Mouse (Mus musculus): ENCODE results near the gene Nudt19.
"Not testable (repeated sequence)": the region's sequence is repeated elsewhere in the genome, so short reads cannot be mapped to it uniquely, and the experiment has no call there.

Nudt19 gene

DNA sequence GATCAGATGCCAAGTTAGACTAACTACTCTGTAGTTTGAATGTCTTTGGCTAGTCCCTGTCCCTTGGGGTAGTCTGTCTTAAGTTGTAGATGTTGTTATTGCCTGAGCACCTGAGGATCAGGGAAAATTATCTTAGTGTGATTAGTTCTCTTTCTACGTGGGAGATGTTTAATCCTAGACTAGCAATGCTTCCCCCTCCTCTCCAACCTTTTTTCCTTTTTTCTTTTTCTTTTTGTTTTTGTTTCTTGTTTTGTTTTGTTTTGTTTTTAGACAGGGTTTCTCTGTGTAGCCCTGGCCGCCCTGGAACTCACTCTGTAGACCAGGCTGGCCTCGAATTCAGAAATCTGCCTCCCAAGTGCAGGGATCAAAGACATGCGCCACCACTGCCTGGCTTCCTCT lies at the start of gene Nudt19:
Nudt19 (minus strand) TSS at position 100 of the 399 bp plus-strand sequence.
- DNase-seq = no peak

- no peak for DNase-seq
These were observed 46.7 kb upstream of the Nudt19 start for GRCm38 (mm10) chr7:35602766-35603165.

DNA sequence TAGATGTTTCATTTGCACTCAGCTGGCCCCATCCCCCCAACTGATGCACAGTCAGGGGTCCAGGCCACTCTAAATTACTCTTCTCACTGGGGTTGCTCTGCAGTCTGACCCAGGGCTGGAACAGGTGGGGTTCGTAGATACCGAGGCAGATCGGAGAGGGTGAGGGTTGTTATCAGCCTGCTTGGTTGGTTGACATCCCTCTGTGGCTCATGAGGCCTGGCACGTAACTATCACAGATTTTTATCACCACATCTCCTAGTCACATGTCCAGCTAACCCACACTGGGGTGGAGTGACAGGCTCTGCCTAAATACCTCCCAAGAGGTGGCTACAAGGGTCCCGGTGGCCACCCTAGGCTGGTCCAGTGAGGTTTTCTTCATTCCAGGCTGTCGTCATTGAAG lies 45.0 kb upstream of the Nudt19 start:
- DNase-seq = no peak

GRCm38 (mm10) chr7:35600031-35600430 lies 43.9 kb upstream of the Nudt19 start:
- DNase-seq = no peak

DNA sequence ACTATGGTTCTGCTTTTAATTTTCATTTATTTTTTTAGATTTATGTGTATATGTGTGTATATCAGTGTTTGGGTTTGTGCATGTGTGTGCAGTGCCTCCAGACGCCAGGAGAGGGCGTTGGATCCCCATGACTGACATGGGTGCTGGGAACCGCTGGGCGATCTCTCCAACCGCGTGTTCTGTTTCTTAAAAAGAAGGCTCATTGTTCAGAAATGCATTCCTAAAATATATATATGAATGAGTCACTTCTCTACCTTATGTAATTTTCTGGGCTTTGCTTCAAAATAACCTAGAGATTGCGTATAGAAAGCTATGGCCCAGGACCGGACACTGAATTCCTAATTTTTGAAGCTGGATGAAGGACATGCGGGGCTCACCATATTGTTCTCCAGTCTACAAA lies 43.4 kb upstream of the Nudt19 start:
- DNase-seq = no peak

- DNase-seq = no peak
These were observed 38.2 kb upstream of the Nudt19 start for GRCm38 (mm10) chr7:35594311-35594710.

DNA sequence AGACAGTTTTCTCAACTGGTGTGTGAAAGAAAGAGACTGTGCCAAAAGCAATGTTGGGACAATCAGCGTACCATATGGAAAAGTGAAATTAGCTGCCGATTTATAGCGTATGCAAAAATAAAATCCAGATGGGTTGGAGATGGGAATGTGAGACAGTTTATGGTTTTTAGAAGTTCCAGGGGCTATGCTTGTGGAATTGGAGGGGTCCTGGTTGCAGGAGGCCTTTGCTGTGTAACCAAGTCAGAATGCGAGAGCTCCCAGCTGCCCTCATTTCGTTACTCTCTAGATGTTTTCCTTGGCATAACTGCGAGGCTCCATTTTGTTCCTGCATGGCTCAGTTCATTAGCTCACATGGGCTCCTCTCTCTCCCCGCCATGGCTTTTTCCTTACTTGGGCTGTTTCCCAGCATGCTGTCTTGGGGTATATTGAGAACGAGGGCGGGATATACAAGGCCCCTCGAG lies 34.7 kb upstream of the Nudt19 start:
- DNase-seq = peak in 1 of 2 experiments; percentile 6

DNA sequence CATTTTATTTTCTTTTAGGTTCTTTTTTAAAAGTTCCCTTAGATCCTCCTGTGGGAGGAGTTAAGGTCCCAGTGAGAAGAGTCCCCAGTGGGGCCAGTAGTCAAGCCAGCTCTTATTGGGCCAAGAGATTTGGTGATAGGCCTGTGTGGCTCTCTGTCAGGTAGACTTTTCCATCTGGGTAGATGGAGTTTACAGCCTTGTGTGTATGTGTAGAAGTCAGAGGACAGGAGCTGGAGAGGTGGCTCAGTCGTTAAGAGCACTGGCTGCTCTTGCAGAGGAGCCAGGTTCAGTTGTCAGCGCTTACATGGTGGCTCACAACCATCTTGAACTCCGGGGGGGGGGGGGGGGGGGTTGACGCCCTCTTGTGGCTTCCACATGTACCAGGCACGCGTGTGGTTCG lies 33.4 kb upstream of the Nudt19 start:
- DNase-seq = no peak

DNA sequence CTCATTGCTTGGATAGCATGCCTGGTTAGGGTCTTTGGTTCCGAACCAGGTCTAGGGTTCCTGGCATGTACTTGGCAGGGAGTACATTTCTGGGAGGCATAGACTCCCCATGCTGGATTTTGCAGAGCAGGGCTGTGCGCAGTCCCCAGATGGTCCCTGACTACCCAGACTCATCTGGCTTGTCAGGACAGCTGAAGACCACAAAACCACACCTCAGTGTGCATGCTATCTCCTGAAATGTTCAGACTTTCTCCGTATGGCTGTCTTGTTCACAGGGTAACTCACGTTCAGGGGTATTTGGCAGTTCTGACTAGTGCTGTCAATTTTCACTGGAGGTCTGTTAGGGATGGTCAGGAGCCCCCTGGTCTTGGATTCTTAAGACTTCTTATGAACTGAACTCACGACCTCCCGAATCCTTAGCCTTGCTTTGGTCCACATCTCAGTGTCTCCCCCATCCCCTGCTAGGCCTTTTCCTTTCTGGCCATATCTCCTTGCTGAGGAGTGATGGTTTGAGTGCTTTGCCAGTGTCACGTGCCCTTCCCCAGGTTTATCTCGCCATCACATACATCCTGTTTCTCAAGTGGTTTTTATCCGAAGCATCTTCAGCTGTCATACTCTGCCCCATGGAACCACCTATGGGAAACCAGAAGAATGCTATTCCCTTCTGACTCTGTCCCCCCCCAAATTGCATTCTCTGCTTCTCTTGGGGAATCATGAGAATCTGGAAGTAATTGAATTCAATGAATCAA lies 32.8 kb upstream of the Nudt19 start:
- DNase-seq = no peak

DNA sequence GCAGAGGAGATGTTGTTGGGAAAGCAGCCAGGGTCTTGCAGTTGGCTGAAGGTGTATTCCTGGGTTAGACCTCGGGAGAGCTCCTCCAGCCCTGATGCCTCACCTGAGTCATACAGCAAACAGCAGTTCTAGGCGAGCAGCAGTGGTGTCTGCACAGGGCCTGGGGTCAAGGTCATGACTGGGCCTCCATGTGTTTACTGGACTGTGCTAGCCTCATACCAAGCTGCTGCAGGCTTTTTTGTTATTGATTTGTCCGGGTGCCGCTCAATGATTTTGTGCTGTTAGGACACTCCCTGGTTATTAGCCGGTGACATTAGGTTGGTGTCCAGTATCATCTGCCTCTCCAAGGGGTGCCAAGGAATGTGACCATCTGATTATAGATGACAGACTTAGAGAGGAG lies 31.6 kb upstream of the Nudt19 start:
- no peak for DNase-seq

- DNase-seq = no peak
These were observed 30.9 kb upstream of the Nudt19 start for GRCm38 (mm10) chr7:35586906-35587445.

- peak; percentile 97 to 98 for DNase-seq
These were observed 30.2 kb upstream of the Nudt19 start, which contains the start of gene Ankrd27 for GRCm38 (mm10) chr7:35586055-35586905. Ankrd27 (plus strand) TSS chr7:35586244.

DNA sequence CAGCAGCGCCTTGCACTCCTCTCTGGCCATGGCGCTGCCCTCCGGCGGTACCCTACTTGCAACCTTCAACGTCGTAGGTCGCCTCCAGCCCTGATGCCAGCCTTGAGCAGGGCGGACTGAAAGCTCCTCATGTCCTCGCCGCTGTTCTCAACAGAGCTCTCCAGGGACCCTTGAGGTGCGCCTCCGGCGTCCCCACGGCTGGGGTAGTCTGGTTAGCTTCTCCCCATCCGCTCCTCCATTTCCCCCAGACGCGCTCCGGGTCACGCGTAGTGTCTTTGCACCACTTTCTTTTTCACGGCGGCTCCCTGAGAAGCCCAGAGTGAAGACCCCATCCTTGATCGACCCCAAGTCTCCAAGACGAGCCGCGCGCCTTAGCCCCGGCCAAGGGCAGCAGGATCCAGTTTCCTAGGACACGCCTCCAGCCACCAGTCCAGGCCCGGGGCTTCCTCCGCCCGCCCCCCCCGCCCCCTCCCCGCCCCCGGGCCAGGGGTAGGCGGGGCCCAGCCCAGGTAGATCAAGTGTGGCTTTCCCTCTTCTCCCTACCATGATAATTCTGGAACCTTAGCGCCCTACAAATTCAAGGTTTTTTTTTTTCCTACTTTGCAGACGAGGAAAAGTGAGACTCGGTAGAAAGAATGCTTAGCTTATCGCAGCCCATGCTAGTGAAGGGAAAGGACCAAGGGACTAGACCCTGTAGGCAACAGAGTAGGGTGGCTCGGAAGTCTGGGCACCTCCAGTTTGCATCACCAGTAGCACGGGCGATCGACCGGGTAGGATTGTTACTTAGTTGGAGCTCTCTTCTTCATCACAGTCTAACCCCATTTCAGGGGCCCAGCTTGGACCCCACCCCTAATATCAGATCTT lies 29.3 kb upstream of the Nudt19 start, which contains the start of gene Rgs9bp:
Rgs9bp (minus strand) TSS at position 392 of the 864 bp plus-strand sequence.
- DNase-seq = peak; percentile 75 to 87

GRCm38 (mm10) chr7:35584786-35585190 lies 28.7 kb upstream of the Nudt19 start:
- peak; percentile 39 to 64 for DNase-seq

GRCm38 (mm10) chr7:35584068-35584785 lies 28.1 kb upstream of the Nudt19 start:
- DNase-seq = no peak

- DNase-seq = peak in 1 of 2 experiments; percentile 21
These were observed 27.4 kb upstream of the Nudt19 start for GRCm38 (mm10) chr7:35583476-35584025.

DNA sequence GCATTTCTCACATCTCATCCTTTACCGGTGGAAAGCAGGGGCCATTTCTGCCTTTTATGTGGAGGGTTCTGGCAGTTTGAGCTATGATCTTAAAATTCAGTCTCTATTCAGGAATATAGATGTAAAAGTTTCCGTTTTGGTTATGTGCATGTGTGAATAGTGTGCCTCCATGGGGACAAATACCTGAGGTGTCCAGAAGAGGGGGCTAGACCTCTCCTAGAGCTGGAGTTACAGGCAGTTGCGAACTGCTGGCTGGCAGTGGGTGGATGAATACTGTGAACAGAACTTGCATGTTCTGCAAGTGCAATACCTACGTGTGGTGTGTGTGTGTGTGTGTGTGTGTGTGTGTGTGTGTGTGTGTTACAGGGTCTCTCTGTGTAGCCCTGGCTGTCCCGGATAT lies 26.6 kb upstream of the Nudt19 start:
- peak in 1 of 2 experiments; percentile 21 for DNase-seq

DNA sequence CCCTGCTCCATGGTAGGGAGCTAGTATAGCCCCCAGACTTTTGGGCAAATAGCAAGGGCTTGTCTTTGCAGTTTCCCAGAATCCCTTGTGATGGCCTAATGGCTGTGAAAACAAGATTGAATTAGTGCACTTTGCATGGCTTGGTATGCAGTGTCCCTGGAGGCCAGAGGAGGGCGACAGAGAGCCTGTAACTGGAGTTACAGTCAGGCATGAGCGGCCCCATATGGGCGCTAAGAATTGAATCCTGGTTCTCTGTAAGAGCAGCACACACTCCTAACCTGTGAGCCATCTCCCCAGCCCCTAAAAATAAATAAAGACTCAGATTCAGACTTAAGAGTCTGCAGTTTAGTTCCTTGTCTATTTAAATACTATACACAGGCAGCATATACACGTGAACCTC lies 23.7 kb upstream of the Nudt19 start:
- DNase-seq = peak; percentile 46 to 68

- not testable (repeated sequence) for DNase-seq
These were observed 14.8 kb upstream of the Nudt19 start for GRCm38 (mm10) chr7:35570883-35571282.

GRCm38 (mm10) chr7:35569724-35570123 lies 13.6 kb upstream of the Nudt19 start:
- not testable (repeated sequence) for DNase-seq

DNA sequence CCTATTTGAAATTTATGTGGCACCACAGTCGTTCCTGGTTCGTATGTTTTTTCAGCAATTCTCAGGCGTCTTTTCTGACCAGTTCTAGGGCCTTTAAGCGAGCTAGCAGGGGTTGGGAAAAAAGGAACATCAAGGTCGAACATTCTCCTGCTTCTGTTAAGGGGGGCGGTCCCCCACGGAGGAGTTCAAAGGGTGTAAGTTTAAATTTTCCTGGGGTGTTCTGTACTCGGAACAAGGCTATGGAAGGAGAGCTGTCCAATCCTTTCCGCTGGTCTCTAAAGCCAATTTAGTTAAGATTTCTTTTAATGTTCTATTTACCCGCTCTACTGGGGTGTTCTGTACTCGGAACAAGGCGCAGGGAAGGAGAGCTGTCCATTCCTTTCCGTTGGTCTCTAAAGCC lies 9.9 kb upstream of the Nudt19 start:
- not testable (repeated sequence) for DNase-seq

Data from kidney, postnatal 25 days (tissue).